ENCODE assay signal across 8 mouse cellular contexts in the genomic region with DNA sequence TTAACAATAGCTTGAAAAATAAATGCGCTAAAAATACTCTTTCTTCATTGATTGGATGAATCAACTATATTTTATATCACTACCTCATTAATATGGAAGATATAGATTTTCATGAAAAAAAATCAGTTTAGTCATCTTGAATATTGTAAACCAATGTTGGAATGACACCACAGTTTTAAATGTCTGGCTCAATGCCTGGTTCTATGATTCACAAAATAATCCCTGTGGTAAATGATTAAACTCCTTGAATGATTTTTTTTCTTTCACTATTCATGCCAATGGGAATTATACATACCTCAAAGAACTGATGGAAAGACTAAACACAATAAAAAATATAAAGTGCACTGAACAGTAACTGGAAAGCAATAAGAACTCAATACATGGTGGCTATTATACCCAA.
"Had no signal": no experiment of that assay in that cellular context is flagged by ENCODE, and none has a peak within 500 bp of the region (broad histone marks: within the 10 kb centered on the region; RNA-seq: fewer than 3 reads in every experiment).

No protein-coding gene starts in this region.

- DNase-seq: lung, adult 18-20 months; lung, embryonic 14.5 days; lung, postnatal 14 days; lung, postnatal 36 days; right cerebral cortex, postnatal 14 days; thymus, adult 18-20 months; thymus, postnatal 14 days; thymus, postnatal 36 days had no signal
